Mouse (Mus musculus) left cerebral cortex, adult 2 months (tissue): ENCODE results near the gene Sec24c. TPM values are rescaled to one million over a fixed set of nuclear protein-coding genes. Genes with fewer than 3 reads are reported as not detected.

Source experiments
- DNase-seq, 2 experiments: peaks; one replicate each; pipeline ENCODE4 v3.0.0; 2021 to 2022; ENCODE audit warnings: low spot score in 2 of 2, mixed read lengths in 1 of 2; ENCODE audit errors: extremely low spot score in 1 of 2
- H3K27ac ChIP-seq: fragments of 200-600 bp; 2 replicates; pipeline ENCODE4 v1.8.1; 2022
- H3K4me3 ChIP-seq: fragments of 200-600 bp; 2 replicates; pipeline ENCODE4 v1.8.1; 2022
- CTCF ChIP-seq: fragments of 200-600 bp; IDR thresholded peaks from 2 replicates; pipeline ENCODE4 v1.8.1; 2022; ENCODE audit warnings: antibody characterized with exemption, mild to moderate bottlenecking, moderate library complexity
- intact Hi-C: fragments of 180-260 bp; cut with DNase I; formaldehyde crosslinking; loops from one replicate; pipeline ENCODE4 v1.15.1; 2025
- microRNA-seq, 2 experiments: library from miRNA; unstranded; fragments of <30 nt; microRNA quantifications; one replicate each; pipeline ENCODE4 v1.2.0; 2021
- total RNA-seq, 2 experiments: library from RNA; stranded (reverse); gene quantifications; 2 replicates each; pipeline ENCODE4 v1.2.3; 2021

Sec24c gene
- total RNA-seq, 2 experiments from 2014 or later: 113 to 115 TPM

GRCm38 (mm10) chr14:20729871-20730270, 55.8 kb downstream of the Sec24c start:
- TF ChIP-seq CTCF: no peak
- intact Hi-C loops: no loop called here
- no peak overlapping the region for H3K4me3 ChIP-seq
- no peak overlapping the region for H3K27ac ChIP-seq
- no peak for DNase-seq

GRCm38 (mm10) chr14:20730853-20731602, 56.9 kb downstream of the Sec24c start:
- TF ChIP-seq CTCF: no peak
- no peak for DNase-seq
- intact Hi-C loops: no loop called here
- no peak overlapping the region for H3K27ac ChIP-seq
- H3K4me3 ChIP-seq: no peak overlapping the region

- intact Hi-C loops: no loop called here
- no peak for TF ChIP-seq CTCF
- Histone ChIP-seq H3K4me3 (peak overlapping the region; percentile 76), H3K27ac (peak overlapping the region; percentile 97)
- DNase-seq: no peak
Measured at GRCm38 (mm10) chr14:20733041-20733951, 59.2 kb downstream of the Sec24c start.

DNA sequence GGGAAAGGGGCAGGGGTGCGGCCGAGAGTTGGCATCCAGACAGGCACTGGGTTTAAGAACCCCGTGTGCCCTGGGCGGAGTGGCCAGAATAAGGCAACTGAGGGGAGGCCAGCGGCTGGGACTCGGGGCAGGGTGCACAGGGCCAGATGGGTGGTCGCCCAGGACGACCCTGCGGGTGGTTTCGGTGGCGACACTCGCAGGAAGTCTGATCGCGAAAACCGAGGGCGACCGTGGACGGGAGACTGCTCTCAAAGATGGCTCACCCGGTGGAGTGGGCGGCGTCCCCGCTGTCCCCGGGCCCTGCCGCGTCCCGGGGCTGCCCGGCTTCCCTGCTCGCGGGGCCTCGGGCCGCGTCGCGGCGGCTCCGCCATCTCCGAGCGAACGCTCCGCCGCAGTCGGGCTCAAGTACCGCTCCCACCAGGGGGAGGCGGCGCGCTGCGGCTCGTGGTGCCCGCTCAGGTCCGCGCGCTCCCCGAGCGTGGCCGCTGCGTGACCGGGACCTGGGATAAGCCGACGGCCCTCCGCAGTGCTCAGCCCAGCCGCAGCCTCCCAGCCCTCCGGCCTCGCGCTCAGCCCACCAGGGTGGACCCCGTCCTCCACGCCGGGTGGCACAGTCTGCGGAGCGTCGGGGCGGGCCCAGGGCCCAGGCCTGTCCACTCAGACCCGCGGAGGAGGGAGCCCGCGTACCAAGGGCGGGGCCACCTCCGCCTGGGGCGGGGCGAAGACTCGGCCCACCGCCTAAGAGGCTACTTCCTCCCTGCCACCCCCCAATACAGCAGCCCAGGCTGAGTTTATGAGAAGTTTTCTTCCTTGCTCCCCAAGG, 60.1 kb downstream of the Sec24c start, which contains the start of gene Ndst2:
Gene Ndst2 (minus strand): TSS at position 611 of the 823 bp plus-strand sequence.
- H3K27ac ChIP-seq: peak within 1 kb of the TSS; percentile 97
- peak within 1 kb of the TSS; percentile 76 for H3K4me3 ChIP-seq
- DNase-seq: peak; percentile 80 to 83
- TF ChIP-seq CTCF: no peak; the same call in 1 of the 2 replicates
- intact Hi-C loops: no loop called here

DNA sequence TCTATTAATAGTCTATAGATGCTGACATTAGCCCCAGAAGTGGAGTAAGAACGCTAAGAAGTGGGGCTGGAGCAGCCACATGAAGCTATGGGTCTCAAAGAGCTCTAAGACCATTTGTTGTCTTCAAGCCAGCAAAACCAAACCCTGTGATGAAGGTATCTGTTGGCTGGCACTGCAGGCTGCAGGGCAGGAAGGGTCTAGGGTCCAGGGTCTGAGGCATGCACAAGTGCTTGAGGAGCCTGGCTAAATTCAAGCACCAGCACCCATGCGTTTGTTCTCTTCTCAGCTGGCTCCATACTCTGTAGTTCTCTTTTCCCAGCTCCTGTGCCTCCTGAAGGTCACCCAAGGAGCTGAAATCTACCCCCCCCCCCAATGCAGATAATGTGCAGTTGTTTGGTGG, 60.9 kb downstream of the Sec24c start:
- TF ChIP-seq CTCF: no peak
- no peak for DNase-seq
- H3K27ac ChIP-seq: peak overlapping the region; percentile 97
- intact Hi-C loops: no loop called here
- H3K4me3 ChIP-seq: peak overlapping the region; percentile 76

DNA sequence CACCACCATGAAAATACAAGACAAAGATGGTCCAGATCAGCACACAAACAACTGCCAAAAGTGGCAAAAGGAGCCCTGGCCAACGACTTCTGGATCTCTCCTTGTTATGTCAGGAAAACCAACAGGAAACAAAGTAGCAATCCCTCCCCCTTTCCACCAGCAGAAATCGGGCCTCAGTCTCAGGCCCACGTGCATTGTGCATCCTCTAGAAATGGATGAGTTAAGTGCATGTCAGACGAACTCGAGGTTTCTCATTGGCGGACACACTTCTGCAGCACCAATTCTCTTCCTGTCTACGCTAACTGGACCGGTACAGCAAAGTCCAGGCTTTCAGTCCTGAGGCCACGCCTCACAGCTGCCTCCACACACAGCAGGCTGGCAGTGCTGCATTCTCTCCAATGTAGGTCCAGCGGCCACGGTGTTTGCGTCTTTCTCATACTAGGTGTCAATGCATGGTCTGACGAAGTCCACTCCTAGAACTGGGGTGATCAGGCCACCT, 61.8 kb downstream of the Sec24c start:
- H3K4me3 ChIP-seq: no peak overlapping the region
- H3K27ac ChIP-seq: no peak overlapping the region
- DNase-seq: no peak
- intact Hi-C loops: no loop called here
- TF ChIP-seq CTCF: no peak

DNA sequence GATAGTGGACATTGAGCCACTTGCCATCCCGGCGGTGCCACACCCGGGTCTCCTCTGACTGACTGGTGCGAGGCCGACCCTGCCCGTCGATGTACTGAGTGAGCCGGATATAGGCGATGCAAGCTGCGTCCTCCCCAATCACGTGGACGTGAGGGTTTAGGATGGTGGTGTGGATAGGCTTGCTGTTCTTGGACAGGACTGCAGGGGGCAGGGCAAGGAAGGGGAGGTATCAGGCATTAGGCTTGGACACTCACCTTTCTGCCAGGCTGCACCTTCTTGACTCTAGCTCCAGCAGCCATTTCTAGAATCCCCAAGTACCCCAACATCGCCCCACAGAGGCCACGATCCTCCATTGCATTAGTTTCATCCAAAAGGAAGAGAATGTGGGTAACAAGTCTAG, 63.2 kb downstream of the Sec24c start:
- intact Hi-C loops: no loop called here
- TF ChIP-seq CTCF: peak; percentile 64
- DNase-seq: peak; percentile 37 to 52
- Histone ChIP-seq H3K4me3 (no peak overlapping the region), H3K27ac (no peak overlapping the region)

- Histone ChIP-seq H3K4me3 (no peak overlapping the region), H3K27ac (no peak overlapping the region)
- no peak for DNase-seq
- intact Hi-C loops: no loop called here
- TF ChIP-seq CTCF: no peak
Measured at GRCm38 (mm10) chr14:20738511-20738910, 64.4 kb downstream of the Sec24c start.

DNA sequence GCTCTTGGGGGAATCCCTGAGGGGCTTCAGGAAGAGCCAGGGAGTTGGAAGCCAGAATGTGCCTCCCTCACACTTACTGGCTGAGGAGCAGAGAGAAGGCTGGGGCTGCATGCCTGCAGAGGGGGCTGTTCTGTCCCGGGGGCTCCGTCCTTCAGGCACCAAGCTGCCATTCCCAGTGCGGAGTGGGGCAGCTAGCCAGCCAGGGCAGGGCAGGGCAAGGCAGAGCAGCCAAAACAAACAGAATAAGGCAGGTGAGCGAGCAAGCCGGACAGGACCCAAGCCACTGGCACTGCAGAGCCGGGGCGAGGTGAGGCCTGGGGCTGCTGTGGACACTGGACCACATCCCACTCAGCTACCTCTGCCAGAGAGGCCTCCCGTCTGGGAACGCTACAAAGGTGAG, 67.2 kb downstream of the Sec24c start:
- intact Hi-C loops: no loop called here
- TF ChIP-seq CTCF: no peak
- Histone ChIP-seq H3K27ac (no peak overlapping the region), H3K4me3 (no peak overlapping the region)
- no peak for DNase-seq

DNA sequence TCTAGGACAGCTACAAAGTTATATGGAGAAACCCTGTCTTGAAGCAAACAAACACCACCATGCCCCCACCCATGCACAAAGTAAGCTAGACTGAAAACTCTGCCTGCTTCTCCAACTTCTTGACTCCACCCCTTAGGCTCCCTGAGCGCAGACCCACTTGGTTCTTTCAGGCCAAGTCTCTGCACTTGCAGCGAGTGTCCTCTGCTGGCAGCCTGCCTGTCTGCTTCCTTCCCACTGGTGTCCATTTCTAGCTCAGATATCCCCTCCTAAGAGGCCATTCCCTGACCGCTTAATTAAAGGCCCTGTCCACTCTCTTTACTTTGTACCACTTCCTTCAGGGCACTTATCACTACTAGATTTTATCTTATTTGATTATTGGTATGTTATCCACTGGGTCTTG, 69.5 kb downstream of the Sec24c start:
- no peak; the same call in 1 of the 2 replicates for TF ChIP-seq CTCF
- DNase-seq: no peak
- Histone ChIP-seq H3K27ac (no peak overlapping the region), H3K4me3 (no peak overlapping the region)
- intact Hi-C loops: no loop called here

Small RNAs within 50 kb of the gene (microRNA-seq; reads per million reads assigned to microRNA genes)
- gene Mir6946: 0.72 to 0.73 reads per million in 2 experiments

Other genes with a start within 250 kb of the Sec24c start
- gene Cfap70, start 222.1 kb upstream of the Sec24c start, total RNA-seq: 1 to 10 TPM in 1 of 2 experiments, under 1 TPM in 1; 0.95 to 2.2 TPM
- gene Anxa7, start 194.2 kb upstream of the Sec24c start, total RNA-seq: 10 to 100 TPM; 64.9 to 66.2 TPM
- 1 to 10 TPM in 1 of 2 experiments, under 1 TPM in 1; 0.97 to 1.2 TPM for gene Mss51, start 177.4 kb upstream of the Sec24c start, total RNA-seq
- gene Ppp3cb, start 127.7 kb upstream of the Sec24c start, total RNA-seq: 100 to 1,000 TPM; 267 to 280 TPM
- 10 to 100 TPM; 42.2 to 48.8 TPM for gene Usp54, start 33.2 kb upstream of the Sec24c start, total RNA-seq
- not detected for gene Myoz1, start 17.8 kb upstream of the Sec24c start, total RNA-seq
- gene Synpo2l, start 6.0 kb upstream of the Sec24c start, total RNA-seq: under 1 TPM; 0.21 to 0.23 TPM
- gene Fut11, start 20.7 kb downstream of the Sec24c start, total RNA-seq: 10 to 100 TPM; 17.6 to 18.2 TPM
- 10 to 100 TPM; 47.3 to 48.1 TPM for gene Chchd1, start 28.7 kb downstream of the Sec24c start, total RNA-seq
- gene Zswim8, start 33.2 kb downstream of the Sec24c start, total RNA-seq: 100 to 1,000 TPM; 176 to 180 TPM
- gene Ndst2, start 60.3 kb downstream of the Sec24c start, total RNA-seq: 10 to 100 TPM; 15.5 to 17.7 TPM
- gene Camk2g, start 119.8 kb downstream of the Sec24c start, total RNA-seq: 100 to 1,000 TPM; 328 to 345 TPM
- gene Plau, start 162.4 kb downstream of the Sec24c start, total RNA-seq: 1 to 10 TPM; 6.5 to 9.6 TPM